8 mouse cellular contexts compared by ENCODE assay signal in the genomic region with DNA sequence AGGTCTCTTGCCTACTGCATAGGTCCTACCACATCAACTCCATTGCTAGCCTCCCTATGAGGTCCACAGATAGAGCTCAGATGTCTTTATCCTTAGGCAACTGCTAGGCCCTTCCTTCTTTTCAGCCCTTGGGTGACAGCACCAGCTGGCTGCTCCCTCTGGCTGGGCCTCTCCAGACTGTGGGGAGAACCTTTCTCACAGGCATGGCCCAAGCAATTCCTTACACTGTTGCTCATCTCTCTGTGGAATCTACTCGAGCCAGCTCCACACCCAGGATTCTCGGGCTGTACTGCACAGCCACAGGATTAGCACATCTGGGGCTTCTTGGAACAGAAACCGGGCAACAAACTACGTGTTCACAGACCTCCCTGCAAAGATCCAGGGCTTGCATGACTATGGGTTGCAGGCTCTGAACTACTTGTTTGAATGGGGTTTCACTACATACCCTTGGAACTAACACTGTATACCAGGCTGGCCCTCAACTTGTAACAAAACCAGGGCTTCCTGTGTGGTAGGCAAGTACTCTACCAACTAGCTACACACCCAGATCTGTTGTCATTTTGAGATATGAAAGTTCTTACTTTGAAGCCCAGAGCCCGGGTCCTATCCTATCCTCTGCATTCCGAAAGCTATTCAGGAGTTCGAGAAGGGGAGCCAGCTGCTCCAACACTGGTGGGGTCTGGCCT. TPM values are rescaled to one million over a fixed set of nuclear protein-coding genes. Genes with fewer than 3 reads are reported as not detected.
DNase-seq lines count a peak whose midpoint lies in the region; ATAC-seq and TF ChIP-seq lines count a peak whose summit lies in the region.

No protein-coding gene starts in this region.

- peak overlapping the region; percentile 77; the same call in 1 of the 2 replicates for H3K4me3 ChIP-seq in stomach, postnatal 0 days (ENCODE audit: low read depth, low read length)

- H3K9me3 ChIP-seq in stomach, postnatal 0 days (ENCODE audit: control insufficient read depth, low read length), result no peaks in the 10 kb centered on the region

- peak; percentile 26 for ATAC-seq in inflammation-experienced regulatory T-cells, adult 6 months
- no peak for ATAC-seq in stomach, postnatal 0 days (ENCODE audit: low FRiP score, low TSS enrichment)

- peak overlapping the region; percentile 70 for H3K27ac ChIP-seq in stomach, postnatal 0 days (replicated peaks)

- H3K36me3 ChIP-seq in stomach, postnatal 0 days (ENCODE audit: control insufficient read depth, insufficient read depth, low read length), result no peaks in the 10 kb centered on the region; the same call in 1 of the 2 replicates

- H3K9ac ChIP-seq in stomach, postnatal 0 days (ENCODE audit: low read length), result no peak overlapping the region

- H3K4me1 ChIP-seq in stomach, postnatal 0 days (replicated peaks; ENCODE audit: control insufficient read depth, insufficient read depth), result peaks cover 8% of the 10 kb centered on the region

- TF ChIP-seq EP300 in stomach, postnatal 0 days (optimal IDR thresholded peaks at IDR 0.05), result no peak

- H3K27me3 ChIP-seq in stomach, postnatal 0 days (ENCODE audit: control insufficient read depth, insufficient read depth, low read length), result no peaks in the 10 kb centered on the region

- peak; percentile 50 to 70 for DNase-seq in heart, adult 18-20 months
- DNase-seq in heart, postnatal 4 days, result no peak
- DNase-seq in thymus, postnatal 0 days (ENCODE audit: low spot score), result peak; percentile 30
- DNase-seq in thymus, adult 18-20 months, result no peak
- no peak for DNase-seq in stomach, postnatal 0 days (ENCODE audit: low spot score)
- DNase-seq in embryo, embryonic 11 days, result no peak
- no peak for DNase-seq in layer of hippocampus, adult 9-11 months

- H3K4me2 ChIP-seq in stomach, postnatal 0 days (replicated peaks; ENCODE audit: low read depth), result peak overlapping the region; percentile 61; the same call in 1 of the 2 replicates

- WGBS in stomach, postnatal 0 days, result 72% methylated on average over 7 of the region's 7 CpGs

- TF ChIP-seq CTCF in stomach, postnatal 0 days (IDR thresholded peaks at IDR 0.05; ENCODE audit: low read depth), result no peak

RNA-seq across cellular contexts. Expression of a gene that starts 2.3 kb away (rescaled TPM):
- 10 to 100 TPM; 11.7 to 13.7 TPM for total RNA-seq in heart, adult 18-20 months (2021)
- 10 to 100 TPM; 37.8 to 38.5 TPM for total RNA-seq in heart, postnatal 4 days (2021)
- polyA plus RNA-seq in thymus, postnatal 0 days (2015; fragmentation: Nextera tagmentation; extraction: Ambion mirVana), result 117 and 129 TPM in 2 replicates
- polyA plus RNA-seq in inflammation-experienced regulatory T-cells, adult 6 months (2017; shearing (Covaris generic)), result 10 to 100 TPM; 86.9 to 93.6 (median 91.6) TPM
- polyA plus RNA-seq in stomach, postnatal 0 days (2015; fragmentation: Nextera tagmentation; extraction: Ambion mirVana), result 100 and 101 TPM in 2 replicates

RNA-seq across cellular contexts. Expression of a gene that starts 6.1 kb away (rescaled TPM):
- total RNA-seq in heart, adult 18-20 months (2021), result 1 to 10 TPM; 1.1 to 1.3 TPM
- 10 to 100 TPM; 13.3 to 14.8 TPM for total RNA-seq in heart, postnatal 4 days (2021)
- polyA plus RNA-seq in thymus, postnatal 0 days (2015; fragmentation: Nextera tagmentation; extraction: Ambion mirVana), result 18.0 and 18.5 TPM in 2 replicates
- polyA plus RNA-seq in inflammation-experienced regulatory T-cells, adult 6 months (2017; shearing (Covaris generic)), result 1 to 10 TPM in 2 of 3 experiments, under 1 TPM in 1; 0.63 to 3.6 (median 1.3) TPM
- 4.5 and 5.0 TPM in 2 replicates for polyA plus RNA-seq in stomach, postnatal 0 days (2015; fragmentation: Nextera tagmentation; extraction: Ambion mirVana)

RNA-seq across cellular contexts. Expression of a gene that starts 28.7 kb away (rescaled TPM):
- total RNA-seq in heart, adult 18-20 months (2021), result 10 to 100 TPM; 59.7 to 60.5 TPM
- 10 to 100 TPM; 42.7 to 44.7 TPM for total RNA-seq in heart, postnatal 4 days (2021)
- polyA plus RNA-seq in thymus, postnatal 0 days (2015; fragmentation: Nextera tagmentation; extraction: Ambion mirVana), result 65.7 and 65.9 TPM in 2 replicates
- 10 to 100 TPM in 2 of 3 experiments, 1 to 10 TPM in 1; 8.3 to 24.2 (median 17.4) TPM for polyA plus RNA-seq in inflammation-experienced regulatory T-cells, adult 6 months (2017; shearing (Covaris generic))
- polyA plus RNA-seq in stomach, postnatal 0 days (2015; fragmentation: Nextera tagmentation; extraction: Ambion mirVana), result 28.9 and 34.9 TPM in 2 replicates

RNA-seq across cellular contexts. Expression of a gene that starts 28.8 kb away (rescaled TPM):
- 10 to 100 TPM; 12.3 to 12.9 TPM for total RNA-seq in heart, adult 18-20 months (2021)
- total RNA-seq in heart, postnatal 4 days (2021), result 10 to 100 TPM; 13.3 to 15.2 TPM
- polyA plus RNA-seq in thymus, postnatal 0 days (2015; fragmentation: Nextera tagmentation; extraction: Ambion mirVana), result 17.6 and 18.0 TPM in 2 replicates
- polyA plus RNA-seq in inflammation-experienced regulatory T-cells, adult 6 months (2017; shearing (Covaris generic)), result under 1 TPM in 1 of 3 experiments, not detected in 2; 0.30 TPM
- polyA plus RNA-seq in stomach, postnatal 0 days (2015; fragmentation: Nextera tagmentation; extraction: Ambion mirVana), result 44.2 and 50.6 TPM in 2 replicates

RNA-seq across cellular contexts. Expression of a gene that starts 40.6 kb away (rescaled TPM):
- total RNA-seq in heart, adult 18-20 months (2021), result 10 to 100 TPM; 51.4 to 57.0 TPM
- 10 to 100 TPM; 50.8 to 57.5 TPM for total RNA-seq in heart, postnatal 4 days (2021)
- polyA plus RNA-seq in thymus, postnatal 0 days (2015; fragmentation: Nextera tagmentation; extraction: Ambion mirVana), result 38.7 and 39.9 TPM in 2 replicates
- 10 to 100 TPM; 28.7 to 41.6 (median 34.2) TPM for polyA plus RNA-seq in inflammation-experienced regulatory T-cells, adult 6 months (2017; shearing (Covaris generic))
- 43.0 and 45.1 TPM in 2 replicates for polyA plus RNA-seq in stomach, postnatal 0 days (2015; fragmentation: Nextera tagmentation; extraction: Ambion mirVana)

Comparison
In these comparisons a context has a peak if more than half of its experiments do, and no peak if none do; other contexts are left out.
1. DNase-seq: peak in heart, adult 18-20 months (2 of 2) and thymus, postnatal 0 days (single experiment); none in heart, postnatal 4 days (single experiment), thymus, adult 18-20 months (0 of 2), stomach, postnatal 0 days (single experiment), embryo, embryonic 11 days (single experiment) and layer of hippocampus, adult 9-11 months (single experiment).